Mouse (Mus musculus) kidney, postnatal 4 days (tissue): ENCODE data around the gene Inhbb.
A peak's percentile ranks its signal among the peaks of the same experiment; 100 is the strongest.

Source experiments
- DNase-seq, 2 experiments: peaks; one replicate each; pipeline ENCODE4 v3.0.0; 2021; ENCODE audit warnings: mixed read lengths in 2 of 2

The Inhbb gene

DNA sequence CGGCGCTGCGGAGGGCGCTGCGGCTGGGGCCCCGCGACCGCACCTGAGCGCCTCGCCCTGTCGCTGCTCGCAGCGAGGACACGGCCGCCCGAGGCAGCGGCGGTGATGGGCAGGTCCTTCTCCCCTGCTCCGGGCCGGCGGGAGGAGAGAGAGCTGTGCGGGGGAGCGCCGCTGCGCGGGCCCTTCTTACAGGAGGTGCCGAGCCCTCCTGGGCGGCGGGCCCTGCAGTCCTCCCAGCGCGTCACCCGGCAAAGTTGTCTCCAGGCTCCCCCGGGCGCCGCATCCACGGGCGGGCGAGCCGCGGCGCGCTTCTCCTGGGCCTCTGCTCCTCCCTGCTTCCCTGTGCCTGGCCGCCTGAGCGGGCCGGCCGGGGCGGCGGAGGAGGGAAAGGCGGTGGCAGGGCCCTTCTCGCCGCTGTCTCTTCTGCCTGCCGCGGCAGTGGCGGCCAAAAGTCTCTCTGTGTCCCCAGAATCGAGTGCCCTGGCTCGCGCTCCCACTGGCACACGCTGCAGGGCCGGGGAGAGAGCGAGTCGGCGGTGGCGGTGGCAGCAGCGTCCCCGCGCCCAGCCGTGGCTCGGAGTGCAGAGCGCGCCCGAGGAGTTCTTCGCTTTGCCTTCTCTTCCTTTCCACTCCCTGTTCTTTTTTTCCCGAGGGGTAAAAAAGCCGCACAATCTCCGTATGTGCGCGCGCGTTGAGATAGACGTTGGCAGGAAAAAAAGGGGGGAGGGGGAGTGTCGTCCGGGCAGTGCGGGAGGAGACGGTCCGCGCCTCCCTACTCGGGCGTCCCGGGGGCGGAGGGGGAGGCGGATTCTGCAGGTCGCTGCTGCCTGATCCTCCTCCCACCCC, at the start of gene Inhbb:
Inhbb (minus strand) TSS at position 673 of the 846 bp plus-strand sequence.
- DNase-seq: peak; percentile 58 to 69

- DNase-seq: peak; percentile 83 to 84
Observed at GRCm38 (mm10) chr1:119463386-119463785, 41.3 kb upstream of the Inhbb start.

DNA sequence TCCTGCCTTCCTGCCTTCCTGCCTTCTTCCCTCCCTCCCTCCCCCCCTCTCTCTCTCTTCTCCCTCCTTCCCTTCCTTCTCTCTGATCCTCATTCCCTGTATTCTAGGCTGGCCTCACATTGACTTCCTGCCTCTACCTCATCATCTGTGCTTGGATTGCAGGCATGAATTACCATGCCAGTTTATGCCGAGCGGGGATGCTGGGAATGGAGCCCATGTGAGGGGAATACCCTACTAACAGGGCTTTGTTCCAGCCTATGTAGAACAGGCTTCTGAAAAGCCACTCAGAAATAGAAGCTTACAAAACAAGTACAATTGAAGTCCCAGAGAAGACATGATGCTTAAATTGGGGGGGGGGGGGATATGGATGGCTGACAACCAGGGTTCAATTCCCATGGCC, 38.0 kb upstream of the Inhbb start:
- no peak for DNase-seq

DNA sequence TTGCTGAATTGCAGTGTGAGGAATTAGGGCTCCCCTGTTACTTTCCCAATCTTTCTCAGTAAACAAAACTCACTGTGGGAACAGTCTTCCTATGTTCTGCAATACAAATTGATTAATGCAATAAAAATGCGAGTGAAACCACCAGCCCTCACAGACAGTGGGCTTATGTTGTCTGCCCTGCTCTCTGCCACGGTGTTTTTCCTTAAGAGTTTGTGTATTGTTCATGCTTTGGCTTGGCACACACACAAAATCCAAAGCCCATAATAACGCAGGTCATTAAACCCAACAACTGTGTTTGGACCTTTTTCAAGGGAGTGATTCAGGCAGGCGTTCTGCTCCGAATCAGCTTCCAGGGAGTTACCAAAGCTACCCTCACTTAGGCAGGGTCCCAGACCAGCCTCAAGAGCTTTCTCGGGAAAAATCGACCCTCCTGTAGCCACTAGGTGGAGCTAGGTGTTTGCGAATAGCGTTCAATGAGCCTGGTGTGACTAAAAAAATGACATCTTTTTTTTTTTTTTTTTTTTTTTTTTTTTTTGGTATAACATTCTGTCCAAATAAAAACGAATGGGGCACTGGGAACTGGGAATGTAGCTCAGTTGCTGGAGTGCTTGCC, 36.1 kb upstream of the Inhbb start:
- peak; percentile 79 to 84 for DNase-seq

DNA sequence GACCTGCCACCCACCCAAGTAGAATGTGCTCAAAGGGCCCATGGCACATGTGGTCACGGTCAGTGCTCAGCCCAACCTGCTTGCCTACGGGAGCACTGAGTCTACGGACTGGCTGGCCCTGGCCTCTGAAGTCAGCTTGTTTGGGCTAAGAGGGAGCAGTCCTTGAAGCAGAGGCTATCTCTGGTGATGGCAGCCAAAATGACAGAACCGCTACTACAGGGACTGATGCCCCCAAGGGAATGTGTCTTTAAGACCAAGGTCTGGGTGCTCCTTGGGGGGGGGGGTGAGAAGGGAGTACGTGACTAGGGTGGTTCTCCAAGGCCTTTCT, 35.4 kb upstream of the Inhbb start:
- peak; percentile 22 to 43 for DNase-seq

DNA sequence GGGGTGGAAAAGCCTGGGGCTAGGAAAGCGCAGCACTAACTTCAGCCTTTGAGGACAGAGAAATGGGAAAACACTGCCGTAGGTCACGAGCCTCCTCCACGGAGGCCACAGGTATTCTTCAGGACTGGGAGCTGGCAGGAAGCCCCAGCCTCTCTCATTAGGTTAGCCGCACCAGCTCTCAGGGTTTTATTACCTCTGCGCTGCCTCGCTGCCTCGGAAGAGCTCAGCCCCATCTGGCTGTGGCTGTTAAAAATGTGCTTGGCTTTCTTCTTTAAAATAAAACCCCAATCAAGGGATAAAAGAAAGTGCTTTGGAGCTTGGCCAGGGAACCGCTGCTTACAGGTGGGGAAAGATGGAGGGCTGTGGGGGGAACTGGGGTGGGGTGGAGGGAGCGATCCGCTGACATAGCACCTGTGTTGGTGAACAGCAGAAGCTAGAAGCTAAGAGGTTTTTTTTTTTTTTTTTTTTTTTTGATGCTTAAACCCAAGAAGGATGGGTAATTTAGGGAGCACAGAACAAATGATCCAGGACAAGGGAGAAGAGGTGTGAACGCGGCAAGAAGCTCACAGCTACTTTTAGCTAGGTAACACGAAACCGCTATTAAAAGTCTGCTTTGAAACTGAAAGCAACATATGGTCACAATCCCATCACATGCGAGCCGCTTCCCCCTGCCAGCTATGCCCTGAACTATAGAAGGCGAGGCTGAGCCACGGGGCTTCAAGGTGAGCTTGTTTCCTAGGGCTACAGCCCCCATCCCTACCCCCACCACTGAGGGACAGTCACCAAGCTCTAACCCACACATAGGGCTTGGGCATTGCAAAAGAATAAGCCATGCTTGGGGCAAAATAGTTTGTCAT, 34.9 kb upstream of the Inhbb start:
- peak in 1 of 2 experiments; percentile 50 for DNase-seq

GRCm38 (mm10) chr1:119453731-119454130, 31.7 kb upstream of the Inhbb start:
- no peak for DNase-seq

DNA sequence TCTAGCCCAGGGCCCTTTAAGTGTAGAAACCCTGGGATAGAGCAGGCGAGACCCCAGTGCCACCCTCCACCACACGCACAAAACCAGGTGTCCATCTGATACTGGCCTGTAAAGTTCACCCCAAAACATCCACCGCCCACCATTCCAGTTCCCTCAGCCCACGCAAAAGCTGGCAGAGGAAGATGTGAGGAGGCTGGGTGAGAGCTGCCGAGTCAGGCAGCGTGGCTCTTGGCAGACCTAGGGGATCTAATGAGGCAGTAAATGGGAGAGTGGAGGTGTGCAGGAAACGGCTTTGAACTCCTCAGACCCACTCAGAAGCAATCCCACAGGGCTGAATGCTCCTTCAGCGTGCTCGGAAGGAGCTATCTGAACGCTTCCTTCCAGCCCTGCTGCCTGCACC, 29.4 kb upstream of the Inhbb start:
- DNase-seq: no peak

DNA sequence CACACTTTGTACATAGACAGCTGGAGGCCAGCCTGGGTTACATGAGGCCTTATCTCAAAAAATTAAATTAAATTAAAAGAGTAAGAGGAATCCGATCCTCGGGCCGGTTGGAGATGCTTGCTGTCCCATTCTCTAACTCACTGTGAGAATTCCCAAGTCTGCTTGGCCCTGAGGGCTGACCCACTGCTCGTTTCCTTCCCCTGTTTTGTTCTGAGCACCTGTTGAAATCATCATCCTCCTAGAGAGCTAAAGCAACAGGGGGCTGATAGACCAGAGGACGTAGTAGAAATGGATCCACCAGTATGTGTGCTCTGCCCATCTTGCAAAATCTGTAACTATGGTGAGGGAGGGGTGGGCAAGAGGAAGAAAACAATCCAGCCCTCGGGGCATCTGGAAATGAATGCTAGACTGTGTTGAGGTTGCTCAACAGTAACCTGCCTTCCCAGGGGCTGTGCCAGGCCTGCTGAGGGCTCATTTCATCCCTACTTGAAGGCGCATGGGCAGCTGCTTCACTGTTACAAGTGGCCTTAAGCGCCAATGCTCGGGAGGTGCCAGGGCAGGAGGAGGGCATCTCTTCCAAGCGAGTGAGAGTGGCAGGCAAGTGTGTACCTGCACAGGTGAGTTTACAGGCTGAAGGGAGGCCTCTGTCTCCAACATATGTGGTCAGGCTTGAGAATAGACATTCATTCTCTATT, 28.8 kb upstream of the Inhbb start:
- no peak for DNase-seq

DNA sequence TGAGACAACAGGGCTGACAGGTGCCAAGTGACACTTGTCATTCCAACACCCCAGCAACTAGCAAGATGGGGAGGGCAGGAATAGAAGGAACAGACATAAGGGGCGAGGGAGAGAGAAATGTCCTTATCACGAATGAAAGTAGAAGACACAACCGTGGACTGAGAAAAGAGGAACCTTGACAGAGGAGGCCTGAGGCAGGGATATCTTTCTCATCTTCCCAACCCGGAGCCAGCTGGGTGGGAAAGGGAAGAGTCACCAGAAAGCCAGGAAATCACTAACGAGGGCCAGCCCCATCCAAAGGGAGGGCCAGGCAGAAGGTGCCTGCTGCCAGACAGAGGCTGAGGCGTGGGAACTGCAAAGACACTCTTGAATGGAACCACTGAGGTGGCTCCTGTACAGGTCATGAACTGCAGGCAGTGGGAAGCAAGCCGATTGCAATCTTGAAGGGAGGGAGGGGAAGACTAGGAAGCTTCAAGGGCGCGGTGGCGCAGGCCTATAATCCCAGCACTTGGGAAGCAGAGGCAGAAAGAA, 24.8 kb upstream of the Inhbb start:
- peak in 1 of 2 experiments; percentile 18 for DNase-seq

- DNase-seq: peak in 1 of 2 experiments; percentile 25
Observed at GRCm38 (mm10) chr1:119443591-119444350, 21.7 kb upstream of the Inhbb start.

DNA sequence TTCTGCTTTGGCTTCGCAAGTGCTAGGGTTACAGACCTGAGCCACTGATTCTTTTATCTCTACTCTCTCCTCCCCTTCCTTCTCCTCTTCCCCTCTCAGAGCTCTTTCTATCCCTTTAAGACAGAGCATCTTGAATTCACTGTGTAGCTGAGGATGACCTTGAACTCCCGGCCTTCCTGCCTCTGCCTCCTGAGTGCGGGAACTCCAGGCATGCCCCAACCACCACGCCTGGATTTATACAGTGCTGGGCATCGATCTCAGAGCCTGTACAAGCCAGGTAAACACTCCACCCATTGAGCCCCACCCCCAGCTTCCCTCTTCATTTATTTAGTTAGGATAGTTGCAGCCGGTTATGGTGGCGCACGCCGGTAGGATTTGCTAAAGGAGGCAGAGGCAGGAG, 20.9 kb upstream of the Inhbb start:
- no peak for DNase-seq

DNA sequence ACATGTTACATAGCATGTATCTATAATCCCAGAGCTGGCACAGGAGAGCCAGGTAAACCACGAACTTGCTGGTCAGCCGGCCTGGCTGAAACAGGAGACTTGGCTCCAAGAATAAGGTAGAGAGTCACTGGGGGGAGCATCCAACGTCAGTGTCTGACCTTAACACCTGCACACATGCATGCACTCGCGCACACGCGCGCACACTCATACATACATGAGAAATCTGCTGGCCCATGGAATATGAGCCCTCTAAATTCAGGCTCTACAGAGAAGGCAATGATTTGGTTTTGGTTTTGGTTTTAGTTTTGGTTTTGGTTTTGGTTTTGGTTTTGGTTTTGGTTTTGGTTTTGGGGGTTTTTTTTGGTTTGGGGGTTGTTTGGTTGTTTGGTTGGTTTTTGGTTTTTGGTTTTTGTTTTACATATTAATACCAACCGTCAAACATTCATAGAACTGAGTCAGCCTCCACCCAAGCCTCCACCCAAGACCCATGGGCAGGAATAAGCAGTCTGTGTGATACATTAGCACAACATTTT, 16.1 kb upstream of the Inhbb start:
- DNase-seq: no peak

DNA sequence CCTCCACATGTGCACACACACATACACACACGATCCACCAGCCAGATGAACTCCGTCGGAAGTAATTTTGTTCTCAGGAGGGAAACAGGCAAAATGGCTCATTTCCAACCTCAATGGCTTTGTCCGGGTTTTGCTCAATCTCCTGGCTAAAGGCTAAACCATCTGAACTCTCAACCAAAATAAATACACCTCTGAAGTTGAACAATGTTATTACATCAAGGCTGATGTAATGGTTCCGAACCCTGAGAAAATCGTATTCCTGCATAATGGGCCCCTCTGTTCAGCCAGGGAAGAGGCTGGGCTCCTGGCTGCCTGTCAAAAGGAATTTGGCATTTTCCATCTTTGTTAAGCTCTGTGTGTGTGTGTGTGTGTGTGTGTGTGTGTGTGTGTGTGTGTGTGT, 15.4 kb upstream of the Inhbb start:
- DNase-seq: no peak

GRCm38 (mm10) chr1:119424141-119424860, 2.3 kb upstream of the Inhbb start:
- peak in 1 of 2 experiments; percentile 5 for DNase-seq

- peak; percentile 62 to 76 for DNase-seq
Observed at GRCm38 (mm10) chr1:119423510-119423909, 1.5 kb upstream of the Inhbb start.

- DNase-seq: peak; percentile 20 to 42
Observed at GRCm38 (mm10) chr1:119422460-119423015, 490 bp upstream of the Inhbb start.

DNA sequence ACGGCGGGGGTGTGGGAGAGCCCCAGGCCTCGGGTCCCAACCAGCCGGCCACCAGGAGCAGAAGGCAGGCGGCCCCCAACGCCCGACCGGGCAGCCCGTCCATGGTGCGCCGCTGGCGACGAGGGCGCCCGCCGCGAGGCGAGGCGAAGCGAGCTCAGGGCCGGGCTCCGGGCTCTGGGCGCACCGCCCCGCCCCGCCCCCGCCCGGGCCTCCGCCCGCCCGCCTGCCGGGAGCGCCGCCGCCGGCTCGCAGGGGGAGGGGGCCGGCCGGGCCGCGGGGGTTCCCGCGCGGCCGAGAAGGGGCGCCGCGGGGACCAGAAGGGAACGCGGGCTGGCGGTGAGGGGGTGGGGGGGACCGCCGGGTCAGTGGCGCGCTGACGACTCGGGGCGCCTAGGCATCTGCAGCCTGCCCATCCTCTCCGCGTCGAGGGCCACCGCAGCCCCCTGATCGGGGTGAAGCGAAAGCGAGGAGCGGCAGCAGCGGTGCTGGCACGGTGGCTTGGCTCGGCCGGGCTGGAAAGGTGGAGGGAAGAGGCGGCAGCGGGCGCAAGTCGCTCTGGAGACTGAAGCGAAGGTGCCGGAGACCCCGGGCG, 968 bp downstream of the Inhbb start:
- DNase-seq: peak; percentile 54 to 64

DNA sequence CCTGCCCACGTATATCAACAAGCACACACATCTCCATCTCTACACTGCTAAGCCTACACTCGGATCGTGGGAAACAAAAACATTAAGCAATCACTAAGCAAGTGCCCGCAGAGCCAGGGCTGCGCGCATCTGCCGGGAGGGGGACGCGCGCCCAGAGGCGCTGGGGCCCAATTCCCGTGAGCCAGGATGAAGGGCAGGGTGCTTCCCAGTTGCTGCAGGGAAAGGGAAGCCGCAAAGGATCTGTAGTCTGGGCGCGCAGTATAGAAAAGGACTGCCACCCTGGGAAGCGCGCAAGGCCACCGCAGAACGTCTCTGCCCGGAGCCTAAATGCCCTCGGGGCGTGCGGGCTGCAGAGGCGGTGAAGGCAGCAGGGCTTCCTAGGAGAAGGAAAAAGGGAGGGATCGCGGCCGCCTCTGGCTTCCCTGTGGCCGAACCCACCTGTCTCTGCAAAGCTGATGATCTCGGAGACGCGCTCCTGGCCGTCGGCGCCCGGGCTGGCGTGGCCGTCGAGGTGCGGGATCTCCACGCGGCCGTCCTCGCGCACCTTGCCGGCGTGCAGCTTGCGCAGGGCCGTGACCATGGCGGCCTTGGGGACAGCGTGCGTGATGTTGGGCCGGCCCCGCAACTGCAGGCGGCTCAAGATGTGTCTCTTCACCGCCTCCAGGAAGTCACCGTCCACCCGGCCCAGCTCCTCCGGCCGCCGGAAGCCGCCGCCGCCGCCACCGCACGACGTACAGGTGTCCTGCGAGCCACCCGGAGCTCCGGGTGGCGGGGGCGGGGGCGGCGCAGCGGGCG, 1.7 kb downstream of the Inhbb start:
- DNase-seq: peak; percentile 38 to 39
